Mouse (Mus musculus): Measurements from ENCODE around the gene Rpusd2. TPM values are rescaled to one million over a fixed set of nuclear protein-coding genes. Genes with fewer than 3 reads are reported as not detected.

Rpusd2 gene
- polyA plus RNA-seq, 1 experiment from 2014 or later: 3.3 TPM

GRCm38 (mm10) chr2:119050132-119050650 lies 15.6 kb downstream of the Rpusd2 start:
- Histone ChIP-seq H3K4me3 (replicated peaks; ENCODE audit: low read length) (no peak overlapping the region), H3K36me3 (ENCODE audit: control insufficient read depth, insufficient read depth, low read length) (no peaks in the 10 kb centered on the region), H3K27ac (ENCODE audit: low read length) (no peak overlapping the region), H3K27me3 (ENCODE audit: control insufficient read depth, insufficient read depth, low read length) (no peaks in the 10 kb centered on the region), H3K4me1 (ENCODE audit: control insufficient read depth, insufficient read depth, low read length) (peaks cover 5% of the 10 kb centered on the region; the same call in 1 of the 2 replicates), H3K4me2 (ENCODE audit: low read depth, low read length) (no peak overlapping the region), H3K9me3 (replicated peaks; ENCODE audit: control insufficient read depth, low read length) (no peaks in the 10 kb centered on the region), H3K9ac (ENCODE audit: low read length) (no peak overlapping the region)
- WGBS: 87% methylated on average over 4 of the region's 4 CpGs
- ATAC-seq (ENCODE audit: insufficient read depth, low FRiP score): no peak

- ATAC-seq (ENCODE audit: insufficient read depth, low FRiP score): no peak
- H3K4me2 ChIP-seq (ENCODE audit: low read depth, low read length): no peak overlapping the region
- WGBS: 89% methylated on average over 2 of the region's 2 CpGs
- no peaks in the 10 kb centered on the region for H3K4me1 ChIP-seq (ENCODE audit: control insufficient read depth, insufficient read depth, low read length)
- H3K27ac ChIP-seq (ENCODE audit: low read length): no peak overlapping the region
- no peaks in the 10 kb centered on the region for H3K27me3 ChIP-seq (ENCODE audit: control insufficient read depth, insufficient read depth, low read length)
- no peaks in the 10 kb centered on the region for H3K9me3 ChIP-seq (replicated peaks; ENCODE audit: control insufficient read depth, low read length)
- no peak overlapping the region for H3K4me3 ChIP-seq (replicated peaks; ENCODE audit: low read length)
- peaks cover 7% of the 10 kb centered on the region for H3K36me3 ChIP-seq (ENCODE audit: control insufficient read depth, insufficient read depth, low read length)
- H3K9ac ChIP-seq (ENCODE audit: low read length): no peak overlapping the region
Measured at GRCm38 (mm10) chr2:119060139-119060538, 25.5 kb downstream of the Rpusd2 start.

GRCm38 (mm10) chr2:119072397-119072796 lies 37.8 kb downstream of the Rpusd2 start:
- Histone ChIP-seq H3K9me3 (replicated peaks; ENCODE audit: control insufficient read depth, low read length) (no peaks in the 10 kb centered on the region), H3K4me1 (ENCODE audit: control insufficient read depth, insufficient read depth, low read length) (no peaks in the 10 kb centered on the region), H3K36me3 (ENCODE audit: control insufficient read depth, insufficient read depth, low read length) (peaks cover 9% of the 10 kb centered on the region; the same call in 1 of the 2 replicates), H3K4me3 (replicated peaks; ENCODE audit: low read length) (no peak overlapping the region), H3K9ac (ENCODE audit: low read length) (no peak overlapping the region), H3K4me2 (ENCODE audit: low read depth, low read length) (no peak overlapping the region), H3K27ac (ENCODE audit: low read length) (no peak overlapping the region), H3K27me3 (ENCODE audit: control insufficient read depth, insufficient read depth, low read length) (no peaks in the 10 kb centered on the region)
- WGBS: 94% methylated on average over 4 of the region's 4 CpGs
- ATAC-seq (ENCODE audit: insufficient read depth, low FRiP score): no peak

GRCm38 (mm10) chr2:119086156-119086555 lies 51.6 kb downstream of the Rpusd2 start:
- ATAC-seq (ENCODE audit: insufficient read depth, low FRiP score): no peak

More at GRCm38 (mm10) chr2:119086156-119086555, 51.6 kb downstream of the Rpusd2 start:
- no peak overlapping the region for H3K4me2 ChIP-seq (ENCODE audit: low read depth, low read length)
- H3K36me3 ChIP-seq (ENCODE audit: control insufficient read depth, insufficient read depth, low read length): peaks cover 6% of the 10 kb centered on the region; the same call in 1 of the 2 replicates
- H3K9me3 ChIP-seq (replicated peaks; ENCODE audit: control insufficient read depth, low read length): no peaks in the 10 kb centered on the region
- WGBS: 69% methylated on average over 2 of the region's 2 CpGs
- H3K27ac ChIP-seq (ENCODE audit: low read length): no peak overlapping the region
- no peak overlapping the region for H3K4me3 ChIP-seq (replicated peaks; ENCODE audit: low read length)
- no peak overlapping the region for H3K9ac ChIP-seq (ENCODE audit: low read length)
- no peaks in the 10 kb centered on the region for H3K27me3 ChIP-seq (ENCODE audit: control insufficient read depth, insufficient read depth, low read length)
- H3K4me1 ChIP-seq (ENCODE audit: control insufficient read depth, insufficient read depth, low read length): no peaks in the 10 kb centered on the region

Other genes with a start within 250 kb of the Rpusd2 start
- 75.0 and 86.7 TPM in 2 replicates for gene Knstrn, start 220.8 kb upstream of the Rpusd2 start, polyA plus RNA-seq (2015; fragmentation: Nextera tagmentation; extraction: Ambion mirVana)
- 64.3 and 65.4 TPM in 2 replicates for gene Ivd, start 172.8 kb upstream of the Rpusd2 start, polyA plus RNA-seq (2015; fragmentation: Nextera tagmentation; extraction: Ambion mirVana)
- gene Bahd1, start 134.4 kb upstream of the Rpusd2 start, polyA plus RNA-seq (2015; fragmentation: Nextera tagmentation; extraction: Ambion mirVana): 3.4 and 3.6 TPM in 2 replicates
- gene Chst14, start 108.3 kb upstream of the Rpusd2 start, polyA plus RNA-seq (2015; fragmentation: Nextera tagmentation; extraction: Ambion mirVana): 20.1 and 21.1 TPM in 2 replicates
- gene Ccdc32, start 5.4 kb upstream of the Rpusd2 start, polyA plus RNA-seq (2015; fragmentation: Nextera tagmentation; extraction: Ambion mirVana): 23.8 and 24.0 TPM in 2 replicates
- 39.3 and 44.8 TPM in 2 replicates for gene Knl1, start 12.3 kb downstream of the Rpusd2 start, polyA plus RNA-seq (2015; fragmentation: Nextera tagmentation; extraction: Ambion mirVana)
- gene Rad51, start 78.0 kb downstream of the Rpusd2 start, polyA plus RNA-seq (2015; fragmentation: Nextera tagmentation; extraction: Ambion mirVana): 33.1 and 36.6 TPM in 2 replicates
- gene Rmdn3, start 122.2 kb downstream of the Rpusd2 start, polyA plus RNA-seq (2015; fragmentation: Nextera tagmentation; extraction: Ambion mirVana): 42.9 and 45.2 TPM in 2 replicates
- 5.9 and 9.9 TPM in 2 replicates for gene Gchfr, start 133.0 kb downstream of the Rpusd2 start, polyA plus RNA-seq (2015; fragmentation: Nextera tagmentation; extraction: Ambion mirVana)
- gene Gm14137, start 139.7 kb downstream of the Rpusd2 start, polyA plus RNA-seq (2015; fragmentation: Nextera tagmentation; extraction: Ambion mirVana): 3.6 and 5.9 TPM in 2 replicates
- 51.6 and 55.2 TPM in 2 replicates for gene Zfyve19, start 173.8 kb downstream of the Rpusd2 start, polyA plus RNA-seq (2015; fragmentation: Nextera tagmentation; extraction: Ambion mirVana)
- 13.8 and 16.7 TPM in 2 replicates for gene Dnajc17, start 174.0 kb downstream of the Rpusd2 start, polyA plus RNA-seq (2015; fragmentation: Nextera tagmentation; extraction: Ambion mirVana)
- gene Ppp1r14d, start 195.1 kb downstream of the Rpusd2 start, polyA plus RNA-seq (2015; fragmentation: Nextera tagmentation; extraction: Ambion mirVana): 3.4 TPM in 2 replicates
- 78.6 and 95.9 TPM in 2 replicates for gene Spint1, start 202.6 kb downstream of the Rpusd2 start, polyA plus RNA-seq (2015; fragmentation: Nextera tagmentation; extraction: Ambion mirVana)
- 30.2 and 34.5 TPM in 2 replicates for gene Rhov, start 236.5 kb downstream of the Rpusd2 start, polyA plus RNA-seq (2015; fragmentation: Nextera tagmentation; extraction: Ambion mirVana)